Mouse (Mus musculus) urinary bladder, postnatal 14 days (tissue): ENCODE data around the gene Dock1.
A peak's percentile ranks its signal among the peaks of the same experiment; 100 is the strongest.

Experiments
- DNase-seq: peaks from one replicate; pipeline ENCODE4 v3.0.0; 2021; ENCODE audit warnings: low spot score

Gene Dock1

DNA sequence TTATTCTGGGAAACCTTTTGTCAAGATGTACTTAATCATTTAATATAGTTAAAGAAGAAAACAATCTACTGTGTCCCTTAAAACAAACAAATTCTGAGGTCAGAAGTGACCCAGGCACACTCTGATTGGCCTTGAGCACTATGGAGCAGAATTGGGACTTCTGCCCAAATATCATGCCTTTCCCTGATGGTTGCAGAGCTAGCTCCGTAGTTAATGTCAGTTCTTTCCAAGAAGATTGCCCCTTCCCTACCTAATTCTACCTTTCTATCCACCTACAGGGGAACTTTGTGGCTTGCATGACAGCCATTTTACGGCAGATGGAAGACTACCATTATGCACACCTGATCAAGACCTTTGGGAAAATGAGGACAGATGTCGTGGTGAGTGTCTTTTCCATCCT is 319.8 kb downstream of the Dock1 start:
- no peak for DNase-seq

GRCm38 (mm10) chr7:134990911-134991310 is 320.5 kb downstream of the Dock1 start:
- DNase-seq = no peak

- DNase-seq = no peak
These were observed 324.5 kb downstream of the Dock1 start for GRCm38 (mm10) chr7:134994983-134995382.

DNA sequence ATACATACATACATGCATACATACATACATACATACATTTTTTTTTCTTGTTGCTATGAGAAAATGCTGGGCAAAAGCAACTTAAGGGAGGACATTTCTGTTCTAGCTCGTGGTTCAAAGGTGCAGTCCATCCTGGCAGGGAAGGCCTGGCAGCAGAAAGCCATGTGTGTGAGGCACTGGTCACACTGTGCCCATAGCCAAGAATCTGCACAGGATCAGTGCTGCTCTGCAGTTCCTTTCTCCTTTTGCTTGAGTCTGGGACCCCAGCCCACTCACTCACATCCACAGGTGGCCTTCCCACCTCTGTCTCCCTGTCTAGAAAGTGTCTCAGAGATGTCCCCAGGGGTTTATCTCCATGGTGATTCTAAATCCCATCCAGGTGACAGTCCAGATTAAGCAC is 331.8 kb downstream of the Dock1 start:
- no peak for DNase-seq

GRCm38 (mm10) chr7:135002891-135003290 is 332.4 kb downstream of the Dock1 start:
- no peak for DNase-seq

DNA sequence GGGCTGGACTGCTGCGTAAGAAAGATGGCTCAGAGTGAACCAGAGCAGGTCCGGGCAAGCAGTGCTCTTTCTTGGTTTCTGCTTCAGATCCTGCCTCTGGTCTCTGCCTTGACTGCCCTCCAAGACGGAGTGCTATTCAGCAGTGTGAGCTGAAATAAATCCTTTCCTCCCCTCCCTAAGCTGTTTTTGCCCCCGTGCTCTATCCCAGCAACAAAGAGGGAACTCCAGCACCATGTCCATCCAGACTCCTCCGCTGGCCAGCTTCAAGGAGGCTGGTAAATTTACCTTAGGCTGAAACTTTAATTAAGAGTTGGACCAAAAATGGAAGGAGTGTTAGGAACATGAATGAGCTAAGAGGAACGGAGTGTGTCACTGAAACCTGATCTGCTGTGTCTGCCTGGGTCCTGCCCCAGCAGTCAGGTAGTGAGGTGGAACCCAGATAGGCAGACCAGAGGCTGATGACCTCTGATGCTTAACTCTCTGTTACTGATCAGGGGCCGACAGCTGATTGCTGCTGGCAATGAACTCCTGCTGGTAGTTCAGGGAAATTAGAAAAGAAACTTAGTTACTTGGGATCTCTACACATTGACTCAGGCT is 335.6 kb downstream of the Dock1 start:
- DNase-seq = no peak

GRCm38 (mm10) chr7:135008021-135008420 is 337.6 kb downstream of the Dock1 start:
- no peak for DNase-seq

DNA sequence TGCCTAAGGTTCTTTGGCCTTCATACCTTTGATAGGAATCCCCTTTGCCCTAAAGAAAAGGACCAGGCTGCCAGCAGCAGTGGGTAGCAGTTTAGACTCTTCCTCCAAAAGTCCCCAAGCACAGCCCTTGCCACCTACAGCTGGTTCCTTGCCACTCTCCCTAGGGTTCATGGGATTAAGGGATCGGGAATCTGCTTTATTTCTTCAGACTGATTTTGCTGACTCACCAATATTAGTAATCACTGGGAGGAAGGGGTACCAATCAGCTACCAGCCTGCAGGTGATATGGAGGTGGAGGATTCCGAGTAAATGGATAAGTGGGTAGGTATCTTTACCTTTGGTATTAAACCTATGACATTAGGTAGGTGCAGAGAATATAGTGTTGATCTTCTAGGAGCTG is 340.5 kb downstream of the Dock1 start:
- DNase-seq = no peak

GRCm38 (mm10) chr7:135017531-135017930 is 347.1 kb downstream of the Dock1 start:
- no peak for DNase-seq

GRCm38 (mm10) chr7:135020762-135021161 is 350.3 kb downstream of the Dock1 start:
- no peak for DNase-seq

DNA sequence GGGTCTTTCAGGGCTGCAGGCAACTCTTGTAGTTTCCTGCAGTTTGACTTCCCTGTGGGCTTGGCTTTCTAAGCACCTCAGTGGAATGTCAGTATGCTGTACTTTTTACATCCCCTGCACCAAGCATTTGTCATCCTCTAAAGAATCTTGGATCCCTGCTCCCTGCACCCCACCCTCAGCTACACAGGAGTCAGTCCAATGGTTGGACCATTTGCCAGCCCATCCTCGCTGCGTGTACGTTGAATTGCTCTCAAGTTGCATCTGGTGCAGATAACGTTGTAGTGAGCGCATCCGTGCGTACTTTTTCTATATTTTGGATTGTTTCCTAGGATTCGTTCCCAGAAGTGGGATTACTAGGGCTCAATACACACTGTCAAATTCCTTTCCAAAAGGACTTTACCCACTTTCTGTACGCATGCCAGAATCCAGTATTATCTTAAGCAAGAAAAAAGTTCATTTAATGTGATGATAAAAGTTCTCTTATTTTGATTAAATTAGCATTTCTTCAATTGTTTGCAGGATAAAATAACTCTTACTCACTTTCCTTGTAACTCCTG is 351.2 kb downstream of the Dock1 start:
- DNase-seq = peak; percentile 11

DNA sequence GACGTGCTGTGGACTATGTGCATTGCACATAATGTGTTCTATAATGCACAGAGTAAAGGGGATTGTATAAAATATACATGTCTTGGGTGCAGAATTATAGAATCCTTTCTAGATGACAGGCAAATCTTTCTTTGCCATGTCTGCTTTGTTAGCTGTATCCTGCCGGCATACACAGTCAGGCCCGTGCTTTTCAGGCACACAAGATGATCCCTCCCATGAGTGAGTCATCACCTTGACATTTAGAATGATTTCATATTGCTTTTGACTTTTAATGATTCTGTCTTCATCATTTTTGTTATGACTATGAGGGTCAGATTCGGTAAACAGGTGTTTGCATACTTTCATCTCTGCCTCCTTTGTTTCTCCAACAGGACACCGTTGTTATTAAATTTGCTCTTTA is 354.1 kb downstream of the Dock1 start:
- DNase-seq = no peak

GRCm38 (mm10) chr7:135028716-135029115 is 358.3 kb downstream of the Dock1 start:
- DNase-seq = no peak

DNA sequence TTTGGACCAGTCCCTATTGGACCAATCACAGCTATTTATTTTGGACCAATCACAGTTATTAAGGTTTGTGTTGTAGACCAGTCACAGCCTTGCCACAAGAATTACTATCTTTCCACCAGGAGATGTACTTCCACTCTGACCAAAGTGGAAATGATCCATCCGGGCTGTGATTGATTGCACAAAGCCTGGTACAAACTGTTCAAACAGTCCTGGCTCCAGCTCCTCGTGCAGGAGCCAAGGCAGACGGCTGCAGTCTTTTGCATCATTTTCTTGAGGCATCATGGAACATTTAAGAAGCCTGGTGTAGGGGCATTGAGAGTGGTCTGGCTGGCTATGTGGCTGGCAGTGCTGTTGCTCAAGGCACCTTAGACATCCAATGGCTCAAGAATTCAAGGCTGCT is 358.7 kb downstream of the Dock1 start:
- DNase-seq = no peak

GRCm38 (mm10) chr7:135031466-135031865 is 361.0 kb downstream of the Dock1 start:
- no peak for DNase-seq

DNA sequence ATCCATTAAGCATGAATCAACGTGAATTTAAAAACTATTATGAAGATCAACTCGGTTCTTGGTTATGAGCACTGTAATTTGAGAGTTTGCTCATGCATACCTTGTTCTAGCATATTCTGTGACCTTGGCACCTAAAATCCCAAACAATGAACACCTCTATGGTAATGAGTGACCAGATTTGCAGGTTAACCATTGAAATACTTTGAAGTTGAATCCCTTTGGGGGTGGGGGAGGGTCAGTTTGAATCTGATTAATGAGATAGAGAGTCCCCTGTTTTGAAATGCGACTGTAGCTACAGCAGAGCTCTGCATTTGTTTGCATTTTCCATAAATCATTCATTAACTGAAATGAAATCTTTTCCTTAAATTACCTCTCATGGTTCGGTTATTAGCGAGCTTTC is 364.4 kb downstream of the Dock1 start:
- no peak for DNase-seq

DNA sequence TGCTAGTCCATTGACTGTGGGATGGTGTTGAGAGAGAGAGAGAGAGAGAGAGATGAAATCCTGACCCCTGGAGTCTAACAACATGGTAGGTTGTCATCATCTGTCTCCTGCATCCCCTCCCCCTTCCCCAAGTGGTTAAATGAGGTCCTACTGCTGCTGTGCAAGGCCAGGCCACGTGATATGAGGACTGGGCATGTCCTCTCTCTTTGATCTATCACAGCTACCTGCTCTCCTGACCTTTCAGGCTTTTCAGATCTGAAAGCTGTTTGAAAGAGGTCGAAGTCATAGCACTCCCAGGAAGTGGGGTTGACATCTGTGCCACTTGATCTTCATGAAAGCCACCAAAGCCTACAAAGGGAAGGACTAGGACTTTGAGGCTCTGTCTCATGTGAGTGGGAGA is 365.2 kb downstream of the Dock1 start:
- no peak for DNase-seq

DNA sequence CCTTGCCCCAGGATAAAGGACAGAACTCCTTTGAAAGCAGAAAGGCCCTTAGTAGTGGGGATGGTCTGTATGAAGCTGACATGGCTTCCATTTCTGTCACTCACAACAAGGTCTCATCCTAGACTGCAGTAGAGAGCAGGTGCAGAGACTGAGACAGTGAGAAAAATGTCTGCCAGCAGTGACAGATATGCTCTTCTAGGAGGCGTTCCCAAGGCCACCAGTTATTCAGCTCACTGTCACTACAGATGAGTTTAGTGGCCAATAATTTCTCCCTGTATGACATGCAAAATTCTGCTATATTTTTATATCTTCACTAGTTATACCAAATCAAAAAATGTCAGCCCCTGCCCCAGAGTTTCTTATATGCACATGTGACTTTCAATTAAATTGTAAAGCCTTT is 368.5 kb downstream of the Dock1 start:
- no peak for DNase-seq

DNA sequence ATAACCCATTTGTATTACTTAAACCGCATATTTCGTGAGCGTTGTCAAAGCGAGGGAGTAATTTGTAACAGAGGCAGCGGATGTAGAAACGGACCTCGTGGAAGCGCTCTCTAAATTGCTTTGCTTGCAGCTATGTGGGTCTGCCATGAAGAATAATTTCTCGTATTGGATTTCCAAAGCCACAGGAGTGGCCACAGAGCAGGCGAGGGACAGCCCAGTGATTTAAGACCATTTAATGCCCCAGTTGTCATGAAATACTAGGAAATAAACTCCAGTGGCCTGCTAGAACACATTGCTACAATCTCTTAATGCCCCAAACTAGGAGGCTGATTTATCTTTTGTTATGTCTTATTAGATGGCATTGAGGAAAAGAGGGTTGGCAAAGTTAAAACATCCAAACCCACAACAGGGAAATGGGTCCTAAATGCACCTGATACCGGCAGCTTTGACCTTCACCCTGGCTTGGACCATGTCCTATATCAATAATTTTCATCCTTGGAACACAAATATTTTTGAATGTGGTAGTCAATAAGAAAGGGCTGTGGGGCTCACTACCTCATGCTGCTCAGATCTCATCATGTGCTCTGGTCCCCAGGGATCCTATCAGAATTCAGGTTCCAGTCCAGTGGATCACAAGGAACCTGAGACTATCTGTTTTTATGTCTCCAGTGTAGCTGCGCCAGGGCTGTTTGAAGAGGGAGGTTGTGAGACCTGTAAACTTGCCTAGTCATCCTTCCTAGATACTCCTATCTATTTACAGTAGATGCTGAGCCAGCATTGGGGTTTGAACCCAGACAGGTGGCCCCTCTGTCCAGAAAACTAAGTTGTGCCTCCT is 373.7 kb downstream of the Dock1 start:
- DNase-seq = no peak

- DNase-seq = no peak
These were observed 379.0 kb downstream of the Dock1 start for GRCm38 (mm10) chr7:135049416-135049815.

GRCm38 (mm10) chr7:135053186-135053715 is 382.8 kb downstream of the Dock1 start:
- DNase-seq = peak; percentile 9

GRCm38 (mm10) chr7:135054664-135055063 is 384.2 kb downstream of the Dock1 start:
- no peak for DNase-seq

DNA sequence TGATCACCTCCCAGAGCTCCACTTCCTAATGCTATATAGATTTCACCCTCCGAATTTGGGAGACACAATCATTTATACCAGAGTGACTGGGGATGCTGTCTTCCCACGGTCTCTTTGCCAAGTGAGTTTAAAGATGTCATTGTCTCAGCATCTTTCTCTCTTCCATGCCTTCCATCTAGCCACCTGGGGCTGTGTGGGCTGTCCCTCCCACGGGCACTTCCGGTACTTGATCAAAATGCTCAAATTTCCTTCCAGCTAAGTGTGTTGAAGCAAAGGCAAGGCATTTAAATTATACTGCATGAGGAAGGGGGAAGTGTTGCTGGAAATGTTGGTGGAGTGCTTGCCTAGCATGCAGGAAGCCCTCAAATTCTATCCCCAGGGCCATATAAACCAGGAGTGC is 388.6 kb downstream of the Dock1 start:
- DNase-seq = no peak
